Mouse (Mus musculus) MEL (cell line): ENCODE measurements around the gene Limch1. TPM values are rescaled to one million over a fixed set of nuclear protein-coding genes. Genes with fewer than 3 reads are reported as not detected.

Experiments used
- DNase-seq: peaks from one replicate; pipeline ENCODE4 v3.0.0; 2011; ENCODE audit warnings: low read depth, low spot score
- H3K27ac ChIP-seq: 2 replicates; pipeline ENCODE4 v1.5.1; 2012; ENCODE audit warnings: low read depth, mild to moderate bottlenecking, control low read depth, low read length, moderate library complexity; ENCODE audit not compliant: control insufficient read depth
- H3K27me3 ChIP-seq, 2 experiments: fragments of 150-350 bp in 1 of 2; sonication (generic) in 1 of 2; 2 replicates each; pipeline ENCODE4 v1.6.1; 2012; ENCODE audit warnings: low read length in 2 of 2, mild to moderate bottlenecking in 2 of 2, improper control_type of control experiment in 1 of 2, moderate library complexity in 1 of 2; ENCODE audit not compliant: insufficient read depth in 2 of 2, control insufficient read depth in 1 of 2
- H3K36me3 ChIP-seq, 2 experiments: 2 replicates each; pipeline ENCODE4 v1.6.1; 2012 to 2014; ENCODE audit warnings: low read length in 2 of 2, improper control_type of control experiment in 1 of 2, inconsistent platforms in 1 of 2, mild to moderate bottlenecking in 1 of 2; ENCODE audit not compliant: insufficient read depth in 2 of 2, control insufficient read depth in 1 of 2
- H3K4me1 ChIP-seq, 2 experiments: fragments of 150-350 bp in 1 of 2; sonication (generic) in 1 of 2; 2 replicates each; pipeline ENCODE4 v1.6.1; 2012; ENCODE audit warnings: low read length in 2 of 2, improper control_type of control experiment in 1 of 2, mild to moderate bottlenecking in 1 of 2; ENCODE audit not compliant: insufficient read depth in 2 of 2, control insufficient read depth in 1 of 2
- H3K4me3 ChIP-seq, 2 experiments: fragments of 150-350 bp in 1 of 2; sonication (generic) in 1 of 2; 2 replicates each; pipeline ENCODE4 v1.5.1; 2012; ENCODE audit warnings: low read depth in 2 of 2, low read length in 2 of 2, mild to moderate bottlenecking in 2 of 2, moderate library complexity in 2 of 2, control low read depth in 1 of 2, improper control_type of control experiment in 1 of 2; ENCODE audit not compliant: control insufficient read depth in 1 of 2, insufficient read depth in 1 of 2
- H3K79me2 ChIP-seq: 2 replicates; pipeline ENCODE4 v1.6.1; 2012; ENCODE audit warnings: mild to moderate bottlenecking, low read length, moderate library complexity; ENCODE audit not compliant: control insufficient read depth, poor library complexity, insufficient read depth
- H3K9ac ChIP-seq: 2 replicates; pipeline ENCODE4 v1.6.1; 2012; ENCODE audit warnings: low read depth, mild to moderate bottlenecking, control low read depth, low read length, moderate library complexity; ENCODE audit not compliant: control insufficient read depth, poor library complexity, severe bottlenecking
- H3K9me3 ChIP-seq: fragments of 150-350 bp; sonication (generic); replicated peaks from 2 replicates; pipeline ENCODE4 v1.6.1; 2012; ENCODE audit warnings: mild to moderate bottlenecking, low read length, improper control_type of control experiment, moderate library complexity; ENCODE audit not compliant: insufficient read depth
- E2F4 ChIP-seq: IDR thresholded peaks from 2 replicates; pipeline ENCODE4 v1.6.1; 2011; ENCODE audit warnings: low read depth, low read length, improper control_type of control experiment, borderline replicate concordance
- EP300 ChIP-seq, 2 experiments: IDR thresholded peaks; 2 replicates each; pipeline ENCODE4 v1.6.1; 2011; ENCODE audit warnings: improper control_type of control experiment in 2 of 2, low read length in 2 of 2, low read depth in 1 of 2, mild to moderate bottlenecking in 1 of 2
- ETS1 ChIP-seq: IDR thresholded peaks from 2 replicates; pipeline ENCODE4 v1.6.1; 2012; ENCODE audit warnings: low read depth, mild to moderate bottlenecking, inconsistent platforms, low read length, improper control_type of control experiment, moderate library complexity
- GABPA ChIP-seq: IDR thresholded peaks from 2 replicates; pipeline ENCODE4 v1.6.1; 2012; ENCODE audit warnings: low read depth, mild to moderate bottlenecking, inconsistent platforms, low read length, improper control_type of control experiment, moderate library complexity
- GATA1 ChIP-seq: IDR thresholded peaks from 2 replicates; pipeline ENCODE4 v1.6.1; 2011; ENCODE audit warnings: low read depth, low read length, improper control_type of control experiment
- MAFK ChIP-seq: IDR thresholded peaks from 2 replicates; pipeline ENCODE4 v1.6.1; 2011; ENCODE audit warnings: low read depth, mild to moderate bottlenecking, low read length, improper control_type of control experiment, borderline replicate concordance
- MYB ChIP-seq: IDR thresholded peaks from 2 replicates; pipeline ENCODE4 v1.6.1; 2011; ENCODE audit warnings: mild to moderate bottlenecking, low read depth, low read length, improper control_type of control experiment
- NELFE ChIP-seq: IDR thresholded peaks from 2 replicates; pipeline ENCODE4 v1.6.1; 2011; ENCODE audit warnings: low read depth, low read length, improper control_type of control experiment
- RAD21 ChIP-seq: IDR thresholded peaks from 2 replicates; pipeline ENCODE4 v1.6.1; 2011; ENCODE audit warnings: mild to moderate bottlenecking, low read depth, low read length, improper control_type of control experiment
- SMC3 ChIP-seq: IDR thresholded peaks from 2 replicates; pipeline ENCODE4 v1.6.1; 2011; ENCODE audit warnings: low read depth, low read length, improper control_type of control experiment
- TCF12 ChIP-seq: IDR thresholded peaks from 2 replicates; pipeline ENCODE4 v1.6.1; 2014; ENCODE audit warnings: low read depth, mild to moderate bottlenecking, inconsistent platforms, low read length, improper control_type of control experiment, moderate library complexity
- UBTF ChIP-seq: IDR thresholded peaks from 2 replicates; pipeline ENCODE4 v1.6.1; 2012; ENCODE audit warnings: low read depth, mild to moderate bottlenecking, inconsistent platforms, low read length, improper control_type of control experiment, moderate library complexity, borderline replicate concordance; ENCODE audit not compliant: insufficient read depth
- USF1 ChIP-seq: IDR thresholded peaks from 2 replicates; pipeline ENCODE4 v1.6.1; 2014; ENCODE audit warnings: low read depth, mild to moderate bottlenecking, inconsistent platforms, low read length, improper control_type of control experiment, moderate library complexity
- ZC3H11A ChIP-seq: IDR thresholded peaks from 2 replicates; pipeline ENCODE4 v1.6.1; 2012; ENCODE audit warnings: low read depth, mild to moderate bottlenecking, inconsistent platforms, low read length, improper control_type of control experiment
- ZKSCAN1 ChIP-seq: IDR thresholded peaks from 2 replicates; pipeline ENCODE4 v1.6.1; 2012; ENCODE audit warnings: low read depth, mild to moderate bottlenecking, inconsistent platforms, low read length, improper control_type of control experiment, moderate library complexity
- ZMIZ1 ChIP-seq: IDR thresholded peaks from 2 replicates; pipeline ENCODE4 v1.6.1; 2012; ENCODE audit warnings: low read depth, mild to moderate bottlenecking, inconsistent platforms, low read length, improper control_type of control experiment, moderate library complexity
- ZNF384 ChIP-seq: IDR thresholded peaks from 2 replicates; pipeline ENCODE4 v1.6.1; 2012; ENCODE audit warnings: low read depth, mild to moderate bottlenecking, inconsistent platforms, low read length, improper control_type of control experiment
- polyA plus RNA-seq, 2 experiments: library from polyadenylated mRNA; stranded (reverse) in 1 of 2; unstranded in 1 of 2; fragments of >175 nt in 1 of 2; fragments of >200 nt in 1 of 2; gene quantifications; 2 replicates each; pipeline versions ENCODE4 v1.2.1 to v1.2.4; 2012; ENCODE audit warnings: low replicate concordance in 2 of 2, low read depth in 1 of 2; ENCODE audit not compliant: insufficient read length in 2 of 2, insufficient read depth in 1 of 2, missing spikeins in 1 of 2
- total RNA-seq: library from RNA; depleted of rRNA; stranded (reverse); fragments of 300-350 nt; gene quantifications from 2 replicates; pipeline ENCODE4 v1.2.3, GENCODE M21; 2012

Limch1 gene
- total and polyA plus RNA-seq, 3 experiments: not detected

GRCm38 (mm10) chr5:66888061-66888460 is 142.4 kb downstream of the Limch1 start:
- no peak for DNase-seq
- H3K9ac ChIP-seq: no peak overlapping the region
- no peaks in the 10 kb centered on the region for H3K79me2 ChIP-seq
- TF ChIP-seq E2F4: no peak
- TF ChIP-seq SMC3: no peak
- no peak for TF ChIP-seq USF1
- no peak for TF ChIP-seq NELFE
- no peak for TF ChIP-seq ETS1
- TF ChIP-seq ZMIZ1: no peak
- TF ChIP-seq TCF12: no peak
- TF ChIP-seq ZNF384: no peak
- TF ChIP-seq ZC3H11A: no peak
- TF ChIP-seq UBTF: no peak
- no peak for TF ChIP-seq ZKSCAN1
- no peak for TF ChIP-seq GABPA
- no peaks in the 10 kb centered on the region for H3K9me3 ChIP-seq
- H3K4me1 ChIP-seq: no peaks in the 10 kb centered on the region
- no peaks in the 10 kb centered on the region for H3K36me3 ChIP-seq
- no peaks in the 10 kb centered on the region; a peak in 1 of 4 replicates for H3K27me3 ChIP-seq
- H3K4me3 ChIP-seq: no peak overlapping the region
- no peak overlapping the region for H3K27ac ChIP-seq

- DNase-seq: no peak
- H3K9ac ChIP-seq: no peak overlapping the region
- no peaks in the 10 kb centered on the region for H3K36me3 ChIP-seq
- H3K79me2 ChIP-seq: no peaks in the 10 kb centered on the region
- no peaks in the 10 kb centered on the region; a peak in 1 of 4 replicates for H3K27me3 ChIP-seq
- TF ChIP-seq GATA1: no peak
- TF ChIP-seq EP300 (IDR thresholded peaks at IDR 0.05; ENCODE audit: low read depth in 1 of 2, low read length in 2 of 2): no peak
- no peak for TF ChIP-seq NELFE
- TF ChIP-seq RAD21: no peak
- no peak for TF ChIP-seq MAFK
- no peak for TF ChIP-seq MYB
- no peak for TF ChIP-seq UBTF
- no peak for TF ChIP-seq USF1
- no peak overlapping the region for H3K27ac ChIP-seq
- no peak overlapping the region for H3K4me3 ChIP-seq
- H3K9me3 ChIP-seq: no peaks in the 10 kb centered on the region
- no peaks in the 10 kb centered on the region for H3K4me1 ChIP-seq
Observed at GRCm38 (mm10) chr5:66889337-66889736, 143.7 kb downstream of the Limch1 start.
